Mouse (Mus musculus) heart, adult 2 months (tissue): ENCODE measurements around the gene Timp2.

Source experiments
- CTCF ChIP-seq: fragments of 200-600 bp; IDR thresholded peaks from 2 replicates; pipeline ENCODE4 v1.8.1; 2022; ENCODE audit warnings: antibody characterized with exemption, mild to moderate bottlenecking, moderate library complexity
- EP300 ChIP-seq: fragments of 200-500 bp; IDR thresholded peaks from 2 replicates; pipeline ENCODE4 v1.6.1; 2011; ENCODE audit warnings: low read depth, low read length, control low read depth; ENCODE audit not compliant: insufficient read depth
- POLR2A ChIP-seq: fragments of 200-500 bp; IDR thresholded peaks from 2 replicates; pipeline ENCODE4 v1.6.1; 2011; ENCODE audit warnings: mild to moderate bottlenecking, low read depth, low read length, control low read depth; ENCODE audit not compliant: insufficient read depth

GRCm38 (mm10) chr11:118346395-118347096, 9.0 kb downstream of the Timp2 start:
- TF ChIP-seq POLR2A (no peak), CTCF (peak; percentile 22; the same call in 1 of the 2 replicates), EP300 (no peak)
